Mouse (Mus musculus) NIH3T3 (cell line): ENCODE measurements around the gene Map4k2.
A peak's percentile ranks its signal among the peaks of the same experiment; 100 is the strongest.

ENCODE experiments used
- DNase-seq: peaks from one replicate; pipeline ENCODE4 v3.0.0-alpha.2; 2012; ENCODE audit warnings: low read depth

The Map4k2 gene

GRCm38 (mm10) chr19:6400096-6401086 is 59.5 kb downstream of the Map4k2 start:
- DNase-seq: no peak

DNA sequence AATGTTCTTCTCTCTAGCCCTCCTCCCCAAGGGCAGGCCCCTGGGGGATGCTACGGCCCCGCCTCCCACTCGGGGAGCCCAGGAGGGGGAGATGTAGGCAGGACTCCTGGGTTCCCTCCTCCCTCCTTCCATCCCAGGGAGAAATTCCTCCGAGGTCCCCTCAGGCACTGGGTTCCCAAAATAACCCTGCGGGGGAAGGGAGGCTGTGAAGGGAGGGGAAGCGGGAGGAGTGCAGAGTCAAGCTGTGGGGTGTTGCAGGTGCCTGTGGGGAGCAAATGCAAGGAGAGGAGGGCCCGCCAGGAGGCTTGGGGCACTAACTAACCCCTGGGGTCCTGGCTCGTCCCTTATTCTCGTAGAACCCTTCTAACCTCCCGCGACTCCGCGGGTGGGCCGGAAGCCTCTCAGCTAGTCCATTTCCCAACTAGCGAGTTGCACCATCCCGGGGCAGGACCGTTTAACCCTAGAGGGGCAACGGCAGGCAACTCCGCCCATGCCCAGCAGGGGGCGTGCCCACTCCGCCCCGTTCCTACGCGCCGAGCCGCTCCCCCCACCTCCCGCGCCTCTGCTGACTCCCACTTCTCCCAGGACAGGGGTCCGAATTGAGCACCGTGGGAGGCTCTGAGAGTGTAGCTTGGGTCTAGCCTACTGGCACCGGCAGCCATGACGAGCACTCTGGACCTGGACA is 60.3 kb downstream of the Map4k2 start:
- DNase-seq: peak; percentile 71

- DNase-seq: no peak
These were observed 61.0 kb downstream of the Map4k2 start for GRCm38 (mm10) chr19:6401951-6402350.

- DNase-seq: no peak
These were observed 62.9 kb downstream of the Map4k2 start for GRCm38 (mm10) chr19:6403869-6404268.
